Mouse (Mus musculus): ENCODE data around the gene H3f3a.

H3f3a gene

GRCm38 (mm10) chr1:180780291-180780690 lies 33.5 kb downstream of the H3f3a start:
- DNase-seq = no peak

GRCm38 (mm10) chr1:180778941-180779340 lies 34.8 kb downstream of the H3f3a start:
- no peak for DNase-seq

GRCm38 (mm10) chr1:180778403-180778754 lies 35.4 kb downstream of the H3f3a start:
- DNase-seq = no peak

- peak; percentile 85 for DNase-seq
These were observed 35.9 kb downstream of the H3f3a start for GRCm38 (mm10) chr1:180777660-180778402.

- no peak for DNase-seq
These were observed 36.5 kb downstream of the H3f3a start for GRCm38 (mm10) chr1:180777289-180777659.

- DNase-seq = no peak
These were observed 37.2 kb downstream of the H3f3a start for GRCm38 (mm10) chr1:180776494-180776893.

GRCm38 (mm10) chr1:180775849-180776493 lies 37.8 kb downstream of the H3f3a start:
- DNase-seq = no peak

GRCm38 (mm10) chr1:180775317-180775716 lies 38.4 kb downstream of the H3f3a start:
- DNase-seq = no peak

- DNase-seq = peak; percentile 44
These were observed 39.1 kb downstream of the H3f3a start for GRCm38 (mm10) chr1:180774664-180775063.

GRCm38 (mm10) chr1:180772291-180772690 lies 41.5 kb downstream of the H3f3a start:
- no peak for DNase-seq

- no peak for DNase-seq
These were observed 42.0 kb downstream of the H3f3a start for GRCm38 (mm10) chr1:180771722-180772121.

- no peak for DNase-seq
These were observed 42.4 kb downstream of the H3f3a start for GRCm38 (mm10) chr1:180771306-180771705.

- peak; percentile 84 for DNase-seq
These were observed 45.2 kb downstream of the H3f3a start for GRCm38 (mm10) chr1:180768334-180769168.

- DNase-seq = no peak
These were observed 46.0 kb downstream of the H3f3a start for GRCm38 (mm10) chr1:180767541-180768333.

- no peak for DNase-seq
These were observed 47.2 kb downstream of the H3f3a start for GRCm38 (mm10) chr1:180766557-180766956.

GRCm38 (mm10) chr1:180765393-180765792 lies 48.4 kb downstream of the H3f3a start:
- no peak for DNase-seq

- DNase-seq = peak; percentile 91
These were observed 49.9 kb downstream of the H3f3a start for GRCm38 (mm10) chr1:180763828-180764227.

- DNase-seq = no peak
These were observed 50.4 kb downstream of the H3f3a start for GRCm38 (mm10) chr1:180763307-180763706.

GRCm38 (mm10) chr1:180762679-180763078 lies 51.1 kb downstream of the H3f3a start:
- DNase-seq = no peak

- no peak for DNase-seq
These were observed 51.6 kb downstream of the H3f3a start for GRCm38 (mm10) chr1:180762180-180762579.

GRCm38 (mm10) chr1:180757956-180758520 lies 55.7 kb downstream of the H3f3a start:
- no peak for DNase-seq

GRCm38 (mm10) chr1:180757252-180757955 lies 56.3 kb downstream of the H3f3a start:
- DNase-seq = no peak

All from lung, postnatal 14 days (tissue).